Mouse (Mus musculus) limb, embryonic 14.5 days (tissue): ENCODE measurements at regions not wholly inside any gene's neighbourhood (a gene's known extent, or its start where the extent isn't known, plus 50 kb on each side); places are given as distances from the start of the nearest gene placed in this dataset.
"Not testable (repeated sequence)": the region's sequence is repeated elsewhere in the genome, so short reads cannot be mapped to it uniquely, and the experiment has no call there.

Source experiments
- ATAC-seq: fragments of 200-750 bp; cut with Nextera tagmentation; 2 replicates; pipeline ENCODE4 v1.8.0; 2017; ENCODE audit warnings: low read depth, moderate number of reproducible peaks, moderate TSS enrichment; ENCODE audit not compliant: low FRiP score
- DNase-seq: peaks from one replicate; pipeline ENCODE4 v3.0.0-alpha.2; 2015; ENCODE audit warnings: low spot score
- H3K27ac ChIP-seq: fragments of 300-500 bp; sonication (generic); replicated peaks from 2 replicates; pipeline ENCODE4 v1.5.1; 2014; ENCODE audit warnings: low read depth, mild to moderate bottlenecking, low read length, moderate library complexity, mixed read lengths
- H3K27me3 ChIP-seq: fragments of 300-500 bp; sonication (generic); 2 replicates; pipeline ENCODE4 v1.6.1; 2014; ENCODE audit warnings: low read length, mixed read lengths; ENCODE audit not compliant: control insufficient read depth, insufficient read depth
- H3K36me3 ChIP-seq: fragments of 300-500 bp; sonication (generic); 2 replicates; pipeline ENCODE4 v1.6.1; 2014; ENCODE audit warnings: mild to moderate bottlenecking, low read length, moderate library complexity, mixed read lengths; ENCODE audit not compliant: control insufficient read depth, insufficient read depth
- H3K4me1 ChIP-seq: fragments of 300-500 bp; sonication (generic); 2 replicates; pipeline ENCODE4 v1.6.1; 2014; ENCODE audit warnings: antibody characterized with exemption, low read length, mixed read lengths; ENCODE audit not compliant: control insufficient read depth, insufficient read depth
- H3K4me2 ChIP-seq: fragments of 300-500 bp; sonication (generic); replicated peaks from 2 replicates; pipeline ENCODE4 v1.6.1; 2014; ENCODE audit warnings: low read depth, mild to moderate bottlenecking, low read length, moderate library complexity; ENCODE audit not compliant: severe bottlenecking
- H3K4me3 ChIP-seq: fragments of 300-500 bp; sonication (generic); replicated peaks from 2 replicates; pipeline ENCODE4 v1.5.1; 2014; ENCODE audit warnings: low read length
- H3K9ac ChIP-seq: fragments of 300-500 bp; sonication (generic); 2 replicates; pipeline ENCODE4 v1.6.1; 2014; ENCODE audit warnings: mild to moderate bottlenecking, low read depth, low read length, moderate library complexity; ENCODE audit not compliant: severe bottlenecking
- H3K9me3 ChIP-seq: fragments of 300-500 bp; sonication (generic); 2 replicates; pipeline ENCODE4 v1.6.1; 2016; ENCODE audit warnings: low read length; ENCODE audit not compliant: control insufficient read depth
- WGBS: fragments of 180-500 bp; shearing (Covaris S2); extraction: QIAGEN DNeasy Blood & Tissue Kit; methylation state at CpG from one replicate; pipeline ENCODE4 v1.1.7; 2014; 5-methylcytosine and 5-hydroxymethylcytosine counted together

- 10% methylated on average over 15 of the region's 52 CpGs for WGBS
- H3K9me3 ChIP-seq, H3K9ac ChIP-seq, DNase-seq, H3K27ac ChIP-seq, H3K4me1 ChIP-seq, H3K36me3 ChIP-seq, H3K27me3 ChIP-seq: not testable (repeated sequence)
- peak; percentile 57; the same call in 1 of the 2 replicates for ATAC-seq
- H3K4me2 ChIP-seq, result peak overlapping the region; percentile 31; the same call in 1 of the 2 replicates
- peak overlapping the region; percentile 14; the same call in 1 of the 2 replicates for H3K4me3 ChIP-seq
These were observed 60.1 kb downstream of the Dynlt1b start for GRCm38 (mm10) chr17:6489926-6490564.

GRCm38 (mm10) chr17:6490565-6490935, 60.6 kb downstream of the Dynlt1b start:
- no CpG with 5 or more reads among the region's 15 CpGs for WGBS
- not testable (repeated sequence) for H3K36me3 ChIP-seq, H3K4me2 ChIP-seq, DNase-seq, H3K9me3 ChIP-seq, H3K4me3 ChIP-seq, H3K27ac ChIP-seq, H3K27me3 ChIP-seq, H3K9ac ChIP-seq, H3K4me1 ChIP-seq
- peak; percentile 57; the same call in 1 of the 2 replicates for ATAC-seq

DNA sequence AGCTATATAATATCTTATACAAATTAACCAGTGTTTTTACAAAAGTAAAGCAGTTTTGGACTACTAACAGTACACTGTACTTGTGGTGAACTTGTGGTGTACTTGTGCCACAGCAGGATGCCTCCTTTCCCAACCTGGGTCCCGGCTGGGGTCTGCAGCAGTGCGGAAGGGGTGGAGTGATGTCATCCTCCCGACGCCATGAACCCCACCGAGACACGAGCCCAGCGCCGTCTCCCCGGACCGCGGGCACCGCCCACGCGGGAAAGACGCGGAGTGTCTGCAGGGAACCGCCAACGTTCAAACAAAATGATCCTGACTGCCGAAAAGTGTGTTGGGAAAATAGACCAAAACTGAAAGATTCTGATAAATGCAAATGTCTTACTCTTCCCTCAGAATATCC, 62.6 kb downstream of the Dynlt1b start:
- H3K36me3 ChIP-seq, H3K9ac ChIP-seq, H3K4me1 ChIP-seq, H3K4me2 ChIP-seq, H3K27ac ChIP-seq, H3K4me3 ChIP-seq, H3K27me3 ChIP-seq, H3K9me3 ChIP-seq, ATAC-seq, DNase-seq: not testable (repeated sequence)
- WGBS, result 29% methylated on average over 19 of the region's 19 CpGs

- H3K9me3 ChIP-seq, H3K4me1 ChIP-seq, H3K27me3 ChIP-seq, DNase-seq, H3K36me3 ChIP-seq, H3K4me2 ChIP-seq, H3K4me3 ChIP-seq, H3K9ac ChIP-seq, H3K27ac ChIP-seq, ATAC-seq: not testable (repeated sequence)
- 31% methylated on average over 22 of the region's 23 CpGs for WGBS
These were observed 63.0 kb downstream of the Dynlt1b start for GRCm38 (mm10) chr17:6492950-6493349.

- H3K4me3 ChIP-seq, ATAC-seq, H3K27me3 ChIP-seq, H3K27ac ChIP-seq, H3K4me1 ChIP-seq, DNase-seq, H3K36me3 ChIP-seq, H3K4me2 ChIP-seq, H3K9ac ChIP-seq, H3K9me3 ChIP-seq: not testable (repeated sequence)
- WGBS, result 90% methylated on average over 9 of the region's 9 CpGs
These were observed 66.6 kb downstream of the Dynlt1b start for GRCm38 (mm10) chr17:6496491-6496890.

DNA sequence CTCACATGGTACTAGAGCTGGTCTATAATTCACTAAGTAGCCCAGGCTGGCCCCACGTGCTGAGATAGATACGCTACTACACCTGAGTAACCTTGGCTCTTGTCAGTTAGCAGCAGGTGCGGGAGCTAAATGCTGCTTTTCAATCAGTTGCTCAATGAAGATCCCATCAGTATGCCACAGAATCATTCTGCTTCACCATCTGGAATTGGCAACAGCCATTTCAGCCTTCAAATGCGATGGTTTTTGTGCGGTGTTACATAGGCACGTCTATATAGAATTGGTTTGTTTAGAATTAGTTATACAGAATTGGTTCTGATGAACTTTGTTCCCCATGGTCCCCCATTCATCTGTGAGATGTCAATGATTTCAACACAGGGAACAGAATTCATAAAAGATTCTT, 72.8 kb downstream of the Dynlt1b start:
- not testable (repeated sequence) for H3K9ac ChIP-seq, ATAC-seq, H3K9me3 ChIP-seq, H3K36me3 ChIP-seq, H3K4me2 ChIP-seq, H3K27ac ChIP-seq, H3K27me3 ChIP-seq, H3K4me3 ChIP-seq, DNase-seq, H3K4me1 ChIP-seq
- WGBS, result 91% methylated on average over 3 of the region's 6 CpGs

GRCm38 (mm10) chr17:6505896-6506295, 76.0 kb downstream of the Dynlt1b start:
- ATAC-seq, H3K4me2 ChIP-seq, H3K4me3 ChIP-seq, DNase-seq, H3K4me1 ChIP-seq, H3K27ac ChIP-seq, H3K9me3 ChIP-seq, H3K9ac ChIP-seq, H3K27me3 ChIP-seq, H3K36me3 ChIP-seq: not testable (repeated sequence)
- 79% methylated on average over 6 of the region's 6 CpGs for WGBS

DNA sequence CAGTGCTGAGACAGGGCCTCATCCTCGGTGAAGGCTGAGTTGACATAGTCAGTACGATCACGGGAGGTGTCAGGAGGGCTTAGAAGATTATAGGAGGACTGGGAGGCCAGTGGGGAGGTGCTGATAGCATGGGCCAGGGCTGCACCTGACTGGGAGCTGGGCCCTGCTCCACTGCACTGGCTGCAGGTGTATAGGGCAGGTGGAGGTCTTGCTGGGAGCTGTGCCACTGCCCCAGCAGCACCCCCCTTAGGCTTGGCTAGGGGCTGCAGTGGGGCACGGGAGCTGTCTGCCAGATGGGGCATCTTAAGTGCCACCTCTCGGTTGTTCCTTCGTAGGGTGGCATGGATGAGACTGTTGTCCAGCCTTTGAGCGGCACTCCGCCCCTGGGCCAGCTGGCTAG, 85.2 kb downstream of the Dynlt1b start:
- H3K27me3 ChIP-seq, H3K4me1 ChIP-seq, H3K4me2 ChIP-seq, ATAC-seq, H3K4me3 ChIP-seq, H3K9ac ChIP-seq, DNase-seq, H3K27ac ChIP-seq, H3K36me3 ChIP-seq, H3K9me3 ChIP-seq: not testable (repeated sequence)
- 85% methylated on average over 5 of the region's 8 CpGs for whole genome bisulfite sequencing
